Mouse (Mus musculus) kidney, adult 2 months (tissue): ENCODE measurements around the gene Trpm3.

Experiments
- CTCF ChIP-seq: fragments of 200-500 bp; conservative IDR thresholded peaks from 2 replicates; pipeline ENCODE4 v1.5.1; 2011; ENCODE audit warnings: low read depth, mild to moderate bottlenecking, control low read depth, low read length, moderate library complexity, mixed read lengths; ENCODE audit not compliant: insufficient read depth, insufficient read length
- POLR2A ChIP-seq: fragments of 200-500 bp; IDR thresholded peaks from one replicate; pipeline ENCODE4 v1.6.1; 2011; ENCODE audit warnings: low read depth, low read length, control low read depth

GRCm38 (mm10) chr19:22736870-22737269 lies 598.0 kb downstream of the Trpm3 start:
- no peak for TF ChIP-seq CTCF
- no peak for TF ChIP-seq POLR2A
